Mouse (Mus musculus): ENCODE measurements around the gene Kirrel. TPM values are rescaled to one million over a fixed set of nuclear protein-coding genes. Genes with fewer than 3 reads are reported as not detected.

Kirrel gene
- 1 to 10 TPM; 5.7 to 5.8 TPM for total RNA-seq (2021)

DNA sequence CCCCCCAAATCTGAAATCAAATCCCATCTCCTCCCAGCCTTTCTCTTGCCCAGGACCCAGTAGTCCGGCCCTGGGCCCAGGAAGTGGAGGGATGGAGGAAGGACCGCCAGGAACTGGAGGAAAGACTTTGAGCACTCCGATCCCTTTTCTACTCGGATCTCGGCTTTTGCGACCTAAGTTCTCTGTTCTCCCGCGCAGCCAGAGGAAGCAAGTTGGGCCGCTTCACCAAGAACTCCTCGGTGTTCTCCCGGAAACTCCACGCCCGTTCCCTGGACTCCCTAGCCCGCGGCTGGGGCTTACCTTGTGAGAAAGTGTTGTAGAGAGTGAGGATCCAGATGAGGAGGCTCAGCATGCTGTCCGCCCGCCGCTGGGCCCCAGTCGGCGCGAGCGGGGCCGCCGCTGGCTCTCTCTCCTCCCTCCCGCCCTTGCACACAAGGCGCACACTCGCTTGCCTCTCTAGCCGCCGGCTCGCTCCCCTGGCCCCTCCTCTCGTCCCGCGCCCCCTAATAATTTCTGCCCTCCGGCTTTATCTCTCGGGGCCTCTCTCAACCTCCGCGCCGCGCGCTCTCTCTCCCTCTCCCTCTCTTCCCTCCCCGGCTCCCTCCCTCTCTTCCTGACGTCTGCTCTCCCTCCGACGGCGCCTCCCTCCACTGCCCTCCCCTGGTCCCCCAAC is at the start of gene Kirrel:
Gene Kirrel (minus strand): TSS at position 652 of the 673 bp plus-strand sequence.
- intact Hi-C loops (cut with DNase I), result loop anchor here (2.0 kb wide), 1 partner anchor 141 kb away; no protein-coding TSS in a partner anchor

DNA sequence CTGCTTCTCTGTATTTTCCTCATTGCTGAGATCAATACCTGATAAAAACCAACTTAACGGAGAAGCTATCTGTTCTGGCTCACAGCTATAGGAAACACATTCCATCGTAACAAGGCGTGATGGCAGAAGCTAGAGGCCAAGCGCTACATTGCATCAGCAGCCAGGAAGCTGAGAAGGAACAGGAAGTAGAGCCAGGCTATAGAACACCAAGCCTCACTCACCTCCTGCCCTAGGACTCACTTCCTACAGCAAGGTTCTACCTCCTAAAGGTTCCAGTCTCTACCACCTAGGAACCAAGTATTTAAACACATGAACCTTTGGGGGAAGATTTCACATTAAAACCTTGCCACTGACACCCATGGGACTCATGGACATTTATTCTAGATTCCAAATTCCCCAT is 49.1 kb upstream of the Kirrel start:
- no peak for DNase-seq (ENCODE audit: extremely low spot score in 1 of 2, low spot score in 2 of 2)
- intact Hi-C loops (cut with DNase I), result no loop called here

More for the DNA sequence above, at the start of gene Kirrel:
- peak; percentile 48 to 89 for DNase-seq (ENCODE audit: extremely low spot score in 1 of 2, low spot score in 2 of 2)

DNA sequence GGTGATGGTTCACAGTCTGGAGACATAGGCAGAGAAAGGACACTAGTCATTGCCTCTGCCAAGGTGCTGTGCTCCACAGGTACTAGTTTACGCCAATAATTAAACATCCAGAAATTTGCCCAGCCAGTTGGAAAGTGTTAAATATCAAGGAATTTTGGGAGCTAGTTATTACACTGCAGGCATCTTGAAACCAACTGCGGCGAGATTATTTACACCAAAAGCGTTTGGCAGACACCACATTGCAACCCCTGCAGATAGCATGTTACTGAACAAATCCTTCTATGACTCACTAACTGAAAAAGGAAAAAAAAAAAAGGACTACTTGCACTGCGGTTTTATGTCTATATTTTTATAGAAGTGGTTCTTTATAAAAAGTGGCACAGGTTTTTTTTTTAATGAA is 47.8 kb upstream of the Kirrel start:
- DNase-seq (ENCODE audit: extremely low spot score in 1 of 2, low spot score in 2 of 2), result no peak
- intact Hi-C loops (cut with DNase I), result no loop called here

DNA sequence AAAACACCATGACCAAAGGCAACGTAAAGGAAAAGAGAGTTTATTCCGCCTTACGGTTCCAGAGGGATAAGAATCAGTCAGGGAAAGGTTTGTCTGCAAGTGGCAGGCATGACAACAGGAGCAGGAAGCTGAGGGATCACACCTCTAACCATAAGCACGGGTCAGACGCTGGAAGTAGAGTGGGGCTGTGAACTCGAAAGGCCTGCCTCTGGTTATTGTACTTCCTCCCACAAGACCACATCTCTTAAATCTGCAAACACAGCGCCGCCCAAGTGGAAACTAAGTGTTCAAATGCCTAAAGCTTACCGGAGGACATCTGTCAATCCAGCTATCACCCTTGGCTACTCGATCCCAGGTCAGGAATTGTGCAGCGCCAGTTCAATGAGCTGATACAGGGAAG is 40.6 kb upstream of the Kirrel start:
- DNase-seq (ENCODE audit: extremely low spot score in 1 of 2, low spot score in 2 of 2), result no peak
- intact Hi-C loops (cut with DNase I), result no loop called here

DNA sequence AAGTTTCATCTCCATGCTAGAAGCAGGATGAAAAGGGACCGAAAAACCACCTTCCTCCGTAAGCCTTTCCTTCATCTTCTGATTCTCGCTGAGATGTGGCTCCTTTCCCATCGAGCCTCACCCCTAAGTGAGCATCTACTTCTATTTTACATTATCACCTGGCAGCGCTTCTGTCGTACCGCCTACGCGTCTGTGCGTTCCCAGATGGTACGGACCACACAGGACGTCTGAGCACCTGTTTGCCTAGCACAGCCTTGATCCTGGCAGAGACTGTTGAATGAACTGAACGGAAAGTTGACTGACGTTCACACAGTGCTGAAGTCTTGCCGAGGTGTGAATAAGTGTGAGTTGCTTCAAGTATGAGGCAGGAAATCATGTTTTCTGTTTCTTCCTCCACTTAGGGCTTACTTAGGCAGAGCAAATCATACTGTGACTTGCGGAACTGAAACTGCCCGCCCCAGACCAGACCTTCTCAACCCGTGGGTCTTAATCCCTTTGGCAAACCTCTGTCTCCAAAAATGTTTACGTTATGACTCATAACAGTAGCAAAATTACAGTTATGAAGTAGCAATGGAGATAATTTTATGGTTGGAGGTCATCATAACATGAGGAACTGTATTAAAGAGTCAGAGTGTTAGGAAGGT is 39.8 kb upstream of the Kirrel start:
- peak in 1 of 2 experiments; percentile 3 for DNase-seq (ENCODE audit: extremely low spot score in 1 of 2, low spot score in 2 of 2)

DNA sequence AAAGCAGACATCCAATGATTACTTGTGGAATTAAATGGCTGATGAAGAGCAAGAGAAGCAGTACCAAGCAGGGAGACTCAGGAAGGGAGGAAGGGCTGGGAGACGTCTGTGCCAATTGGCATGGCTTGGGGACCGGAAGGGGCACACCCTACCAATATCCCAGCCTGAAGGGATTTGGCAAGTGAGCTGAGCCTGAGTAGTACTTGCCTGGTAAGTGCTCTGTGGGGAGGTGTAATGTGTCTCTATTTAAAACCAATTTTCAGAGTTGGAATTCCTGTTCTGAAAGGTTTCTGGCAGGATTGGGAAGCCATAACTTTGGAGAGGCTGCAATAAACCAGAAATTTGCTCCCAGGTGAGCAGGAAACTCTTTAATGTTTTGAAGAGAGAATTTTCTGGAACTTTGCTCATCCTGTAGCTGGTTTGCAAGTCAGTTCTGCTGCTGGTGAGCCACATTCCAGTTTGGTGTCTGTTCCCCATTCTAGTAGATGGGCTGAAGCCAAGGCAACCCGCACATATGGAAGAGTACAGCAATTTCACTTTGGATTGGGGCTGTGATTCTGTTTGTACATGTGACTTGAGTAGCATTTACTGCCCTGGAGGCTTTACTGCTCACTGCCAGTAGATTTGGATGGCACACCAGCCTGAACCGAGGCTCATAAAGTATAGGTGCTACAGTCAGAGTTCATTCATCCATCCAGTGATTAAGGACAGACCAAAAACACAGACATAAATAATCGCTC is 32.0 kb upstream of the Kirrel start:
- intact Hi-C loops (cut with DNase I), result no loop called here
- DNase-seq (ENCODE audit: extremely low spot score in 1 of 2, low spot score in 2 of 2), result no peak

More for the DNA sequence above, 39.8 kb upstream of the Kirrel start:
- intact Hi-C loops (cut with DNase I), result no loop called here

DNA sequence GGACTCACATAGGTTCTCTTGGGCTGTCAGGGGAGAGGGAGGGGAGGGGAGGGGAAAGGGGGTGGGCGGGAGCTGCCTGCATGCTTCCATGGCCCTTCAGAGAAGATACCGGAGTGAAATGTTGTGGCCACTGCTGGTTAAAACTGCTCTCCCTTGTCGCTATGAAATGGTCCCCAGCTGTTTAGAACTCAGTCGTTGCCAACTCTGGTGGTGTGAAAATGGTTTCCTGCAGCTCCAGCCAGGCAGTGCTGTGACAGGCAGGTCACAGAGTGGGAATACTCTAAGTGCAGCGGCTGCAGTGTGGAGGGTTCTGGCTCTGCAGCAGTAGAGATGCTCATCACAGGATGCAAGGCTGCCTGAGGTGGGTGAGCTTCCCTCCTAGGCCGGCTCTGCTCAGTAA is 22.1 kb upstream of the Kirrel start:
- intact Hi-C loops (cut with DNase I), result no loop called here
- no peak for DNase-seq (ENCODE audit: extremely low spot score in 1 of 2, low spot score in 2 of 2)

DNA sequence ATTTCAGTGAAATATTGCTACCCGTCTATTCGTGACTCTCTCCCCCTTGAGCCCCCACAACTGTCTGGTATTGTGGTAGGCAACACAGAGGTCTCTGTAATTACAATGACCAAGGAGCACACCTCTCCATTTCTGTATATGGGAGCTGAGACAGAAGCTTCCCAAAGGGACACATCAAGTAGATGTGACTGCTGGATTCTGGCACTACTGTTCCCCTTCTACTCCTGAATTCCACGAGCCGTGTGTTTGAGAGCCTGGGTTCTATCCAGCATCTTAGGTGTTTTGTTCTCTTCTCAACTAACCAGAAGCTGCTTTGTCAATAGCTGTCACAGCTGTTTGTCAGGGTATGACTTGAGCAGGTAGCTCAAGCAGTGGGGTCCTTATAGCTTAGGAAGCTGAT is 20.5 kb upstream of the Kirrel start:
- intact Hi-C loops (cut with DNase I), result no loop called here
- no peak for DNase-seq (ENCODE audit: extremely low spot score in 1 of 2, low spot score in 2 of 2)

DNA sequence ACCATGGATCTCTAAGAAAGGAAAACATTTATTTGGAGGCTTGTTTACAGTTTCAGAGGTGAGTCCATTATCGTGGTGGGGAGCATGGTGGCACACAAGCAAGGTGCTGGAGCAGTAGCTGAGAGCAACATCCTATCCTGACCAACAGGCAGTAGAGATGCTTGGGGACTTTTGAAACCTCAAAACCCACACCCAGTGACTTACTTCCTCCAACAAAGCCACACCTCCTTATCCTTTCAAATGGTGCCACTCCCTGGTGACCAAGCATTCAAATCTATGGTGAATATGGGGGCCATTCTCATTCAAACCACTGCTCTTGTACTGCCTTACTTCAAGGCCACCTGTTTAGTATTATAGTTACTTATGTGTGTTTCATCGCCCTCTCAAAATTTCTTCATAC is 20.0 kb upstream of the Kirrel start:
- intact Hi-C loops (cut with DNase I), result no loop called here
- DNase-seq (ENCODE audit: extremely low spot score in 1 of 2, low spot score in 2 of 2), result no peak

DNA sequence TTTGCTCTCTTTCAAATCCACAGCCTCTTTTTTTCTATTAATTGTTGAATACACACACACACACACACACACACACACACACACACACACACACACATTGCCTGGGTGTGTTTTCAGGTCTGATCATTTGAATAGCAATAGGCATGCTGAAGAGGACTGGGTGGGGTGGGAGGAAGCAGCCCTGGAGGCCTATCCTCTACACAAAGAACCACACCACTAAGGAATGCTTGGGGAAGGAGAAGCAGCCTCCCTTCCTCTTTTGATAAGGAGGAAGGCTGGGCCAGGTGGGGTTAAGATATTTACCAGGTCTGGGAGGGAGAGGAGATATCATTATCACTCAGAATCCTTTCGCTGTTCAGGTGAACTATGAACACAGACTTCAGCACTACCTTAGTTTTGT is 19.2 kb upstream of the Kirrel start:
- no peak for DNase-seq (ENCODE audit: extremely low spot score in 1 of 2, low spot score in 2 of 2)
- intact Hi-C loops (cut with DNase I), result no loop called here

DNA sequence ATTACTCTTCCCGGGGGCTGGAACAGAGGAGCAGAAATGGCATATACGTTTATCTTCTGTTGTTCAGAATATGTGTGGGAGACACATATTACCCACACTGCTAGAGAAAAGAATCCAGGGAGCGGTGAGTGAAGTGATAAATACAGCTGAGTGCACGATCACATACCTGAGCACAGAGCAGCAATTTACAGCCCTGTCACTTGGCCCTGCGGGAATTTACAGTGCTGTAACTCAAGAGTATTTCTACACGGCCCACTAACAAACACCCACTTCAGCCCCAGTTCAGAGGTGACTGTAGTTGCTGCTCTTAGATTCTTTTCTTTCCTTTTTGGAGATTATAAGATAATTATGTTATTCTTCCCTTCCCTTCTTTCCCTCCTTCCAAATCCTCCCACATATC is 18.8 kb upstream of the Kirrel start:
- intact Hi-C loops (cut with DNase I), result no loop called here

DNA sequence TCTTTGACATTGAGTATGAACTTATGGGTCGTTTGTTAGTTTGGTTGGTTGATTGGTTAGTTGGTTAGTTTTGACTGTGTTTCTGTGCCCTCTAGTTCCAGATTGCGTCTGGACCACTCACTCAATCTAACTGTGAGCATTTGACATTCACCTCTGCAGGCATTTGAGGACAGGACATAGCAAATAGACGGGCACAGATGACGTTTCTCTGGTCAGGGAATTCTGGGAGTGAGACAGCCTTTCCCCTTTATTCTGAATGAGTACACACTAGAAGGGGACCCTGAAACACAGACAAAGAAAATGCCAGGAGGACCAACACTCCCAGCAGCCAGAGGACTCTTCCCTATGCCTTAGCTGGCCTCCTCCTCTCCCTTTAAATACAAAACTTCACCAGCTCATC is 2.1 kb upstream of the Kirrel start:
- intact Hi-C loops (cut with DNase I), result no loop called here
- DNase-seq (ENCODE audit: extremely low spot score in 1 of 2, low spot score in 2 of 2), result no peak

More for the DNA sequence above, 18.8 kb upstream of the Kirrel start:
- no peak for DNase-seq (ENCODE audit: extremely low spot score in 1 of 2, low spot score in 2 of 2)

DNA sequence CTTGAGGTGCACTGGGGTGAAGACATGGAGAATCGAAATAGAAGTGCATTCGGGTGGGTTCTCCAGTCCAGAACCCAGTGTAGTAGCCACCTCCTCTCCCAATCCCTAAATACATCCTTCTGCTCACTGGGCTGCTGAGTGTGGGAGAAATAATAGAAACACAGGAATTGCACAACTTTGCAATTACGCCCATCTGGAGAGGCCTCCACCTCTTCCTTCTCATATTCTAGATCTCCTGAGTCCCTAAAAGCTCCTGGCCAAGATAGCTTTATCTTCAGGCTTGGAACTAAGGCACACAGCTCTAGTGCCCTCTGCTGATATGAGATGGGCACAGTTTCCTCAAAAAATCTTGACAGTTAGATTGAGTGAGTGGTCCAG is 880 bp upstream of the Kirrel start:
- DNase-seq (ENCODE audit: extremely low spot score in 1 of 2, low spot score in 2 of 2), result no peak

DNA sequence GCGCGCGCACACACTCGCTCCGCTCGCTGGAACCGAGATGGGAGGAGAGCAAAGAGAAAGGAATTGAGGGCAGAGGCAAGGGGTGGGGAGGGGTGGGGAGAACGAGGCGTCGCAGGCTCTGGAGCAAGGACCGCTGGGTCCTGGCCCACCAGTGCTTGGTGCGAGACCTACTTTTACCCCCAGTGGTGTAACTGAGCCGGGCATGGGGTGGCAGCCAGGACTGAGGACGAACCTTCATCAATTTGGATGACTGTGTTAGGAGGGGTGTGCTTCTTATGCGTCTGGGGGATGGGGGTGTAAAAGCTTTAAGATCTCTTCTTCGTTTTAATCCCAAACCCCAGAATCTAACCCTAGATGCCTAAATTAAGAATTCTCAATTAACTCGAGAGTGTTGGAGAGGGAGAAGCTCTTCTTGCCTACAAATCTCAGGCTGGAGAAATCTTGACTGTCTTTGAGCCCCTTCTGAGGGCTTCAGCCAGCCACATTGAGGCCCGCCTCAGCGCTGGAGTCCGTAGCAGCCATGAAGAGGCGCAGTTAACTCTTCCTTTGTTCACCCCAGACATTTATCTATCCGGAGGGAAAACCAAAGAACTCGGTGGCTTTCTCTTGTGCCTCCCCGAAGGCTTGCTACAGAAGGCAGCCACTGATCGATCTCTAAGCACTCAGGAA is 356 bp upstream of the Kirrel start:
- intact Hi-C loops (cut with DNase I), result loop anchor here (1.0 to 2.0 kb wide), 2 partner anchors 85 to 142 kb away; no protein-coding TSS in a partner anchor
- no peak for DNase-seq (ENCODE audit: extremely low spot score in 1 of 2, low spot score in 2 of 2)

More for the DNA sequence above, 880 bp upstream of the Kirrel start:
- intact Hi-C loops (cut with DNase I), result loop anchor here (1.0 to 2.0 kb wide), 2 partner anchors 85 to 143 kb away; no protein-coding TSS in a partner anchor

DNA sequence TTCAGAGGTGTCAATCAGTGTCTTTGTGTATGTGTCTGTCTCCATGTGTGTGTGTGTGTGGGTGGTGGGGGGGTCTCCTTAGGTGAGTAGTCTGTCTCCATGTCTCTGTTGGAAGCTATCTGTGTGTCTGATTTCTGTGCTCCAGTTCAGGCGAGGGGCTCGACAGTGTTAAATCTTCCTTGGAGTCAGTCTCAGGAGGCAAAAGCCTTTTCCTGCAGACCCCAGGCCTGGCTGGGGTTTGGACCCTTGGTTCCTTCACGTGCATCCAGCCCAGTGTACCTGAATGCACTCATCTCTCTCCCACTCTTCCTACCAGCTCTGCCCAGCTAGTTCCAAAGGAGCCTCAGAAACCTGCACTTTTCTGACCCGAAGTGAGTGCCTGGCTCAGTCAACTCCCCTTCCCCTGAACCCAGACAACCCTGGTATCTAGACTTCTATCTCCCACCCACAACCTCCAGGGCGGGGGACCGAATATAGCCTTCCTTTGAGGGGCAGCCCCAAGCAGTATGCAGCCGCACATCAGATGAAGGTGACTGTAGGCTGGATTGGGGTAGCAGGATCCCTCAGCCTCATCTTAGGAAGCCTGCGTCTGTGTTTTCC is 961 bp downstream of the Kirrel start:
- DNase-seq (ENCODE audit: extremely low spot score in 1 of 2, low spot score in 2 of 2), result no peak
- intact Hi-C loops (cut with DNase I), result loop anchor here (2.0 kb wide), 1 partner anchor 141 kb away; no protein-coding TSS in a partner anchor

DNA sequence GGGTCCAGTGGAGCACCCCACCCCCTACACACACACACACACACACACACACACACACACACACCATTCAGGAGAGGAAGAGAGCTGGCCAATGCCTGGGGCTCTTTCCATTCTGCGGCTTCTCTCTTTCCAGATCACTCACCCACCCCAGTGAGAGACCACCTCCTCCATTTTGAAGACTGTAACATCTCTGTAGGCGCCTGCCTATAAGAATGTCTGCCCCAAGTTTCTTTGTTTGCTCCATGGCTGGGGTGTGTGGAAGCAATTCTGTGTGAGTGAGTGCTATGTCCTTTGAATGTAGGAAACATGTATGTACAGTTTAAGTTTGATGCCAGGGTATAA is 1.5 kb downstream of the Kirrel start:
- DNase-seq (ENCODE audit: extremely low spot score in 1 of 2, low spot score in 2 of 2), result no peak
- intact Hi-C loops (cut with DNase I), result no loop called here

DNA sequence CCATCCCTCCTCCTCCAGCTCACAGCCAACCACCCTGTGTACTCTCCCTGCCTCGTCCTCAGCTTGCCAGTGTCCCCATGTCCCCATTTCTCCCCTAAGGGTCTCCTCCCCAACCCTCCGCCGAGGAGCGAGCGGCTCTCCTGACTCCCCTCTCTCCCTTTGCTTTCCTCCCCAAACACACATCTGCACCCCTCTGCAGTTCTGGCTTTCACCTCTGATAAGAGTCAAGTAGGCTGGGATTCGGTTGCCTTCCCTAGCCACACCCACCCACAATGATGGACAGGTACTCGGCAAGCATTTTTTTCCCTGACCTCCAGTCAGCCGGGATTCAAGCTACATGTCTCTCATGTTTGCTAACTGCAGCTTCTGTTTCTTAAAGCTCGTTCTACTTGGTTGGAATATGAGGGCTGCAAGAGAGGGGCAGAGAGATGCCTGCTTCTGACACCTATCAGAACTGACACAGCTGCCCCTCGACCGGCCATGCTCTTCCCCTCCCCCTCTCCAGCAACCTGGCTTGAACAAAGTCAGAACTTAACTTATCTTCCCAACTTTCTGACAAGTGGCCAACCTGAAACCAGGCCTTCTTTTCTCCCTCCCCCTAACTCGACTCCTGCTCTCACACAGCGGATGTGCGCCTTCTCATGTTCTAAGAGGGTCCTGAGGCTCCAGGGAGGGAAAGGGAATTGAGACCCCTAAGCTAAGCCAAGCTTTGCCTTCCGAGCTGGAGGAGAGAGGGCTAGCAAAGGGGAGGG is 2.0 kb downstream of the Kirrel start:
- intact Hi-C loops (cut with DNase I), result no loop called here

More for the DNA sequence above, 2.0 kb downstream of the Kirrel start:
- no peak for DNase-seq (ENCODE audit: extremely low spot score in 1 of 2, low spot score in 2 of 2)

All from left cerebral cortex, postnatal 10 days (tissue).